Mouse (Mus musculus): ENCODE measurements around the gene Eif4e. TPM values are rescaled to one million over a fixed set of nuclear protein-coding genes. Genes with fewer than 3 reads are reported as not detected.

Gene Eif4e
- total and polyA plus RNA-seq, 3 experiments, result 83.5 to 490 (median 363) TPM

DNA sequence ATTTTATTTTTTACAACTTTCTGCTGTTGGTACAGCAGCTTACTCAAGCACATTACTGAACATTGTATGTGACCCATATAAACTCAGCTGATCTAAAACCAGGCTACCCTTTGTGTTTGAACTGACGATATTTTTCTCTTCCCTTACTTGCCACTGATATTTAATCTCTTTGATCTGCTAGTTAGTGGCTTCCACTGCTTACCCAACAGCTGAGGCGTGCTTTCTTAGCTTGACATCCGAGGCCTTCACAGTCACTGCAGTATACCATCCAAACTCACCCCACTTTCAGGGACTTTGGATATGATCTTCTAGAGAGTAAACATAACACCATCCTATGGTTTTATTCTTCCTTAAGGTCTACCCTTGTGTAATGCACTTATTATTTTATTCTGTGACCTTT lies 16.6 kb downstream of the Eif4e start:
- DNase-seq (ENCODE audit: low read depth, low spot score), result no peak
- H3K36me3 ChIP-seq (ENCODE audit: control insufficient read depth in 1 of 2, insufficient read depth in 2 of 2, low read length in 2 of 2), result peaks cover 37 to 63% of the 10 kb centered on the region in 2 experiments
- H3K27me3 ChIP-seq (ENCODE audit: control insufficient read depth in 1 of 2, insufficient read depth in 2 of 2, low read length in 2 of 2), result no peaks in the 10 kb centered on the region
- TF ChIP-seq CHD1 (IDR thresholded peaks at IDR 0.05; ENCODE audit: low read depth, low read length) (no peak), UBTF (IDR thresholded peaks at IDR 0.05; ENCODE audit: borderline replicate concordance, insufficient read depth, low read depth, low read length) (no peak), RAD21 (IDR thresholded peaks at IDR 0.05; ENCODE audit: low read depth, low read length) (no peak), MAZ (IDR thresholded peaks at IDR 0.05; ENCODE audit: low read depth, low read length) (no peak), SIN3A (IDR thresholded peaks at IDR 0.05; ENCODE audit: low read length) (no peak), TCF12 (IDR thresholded peaks at IDR 0.05; ENCODE audit: low read depth, low read length) (no peak), BHLHE40 (IDR thresholded peaks at IDR 0.05; ENCODE audit: borderline replicate concordance, low read depth, low read length) (no peak), ZKSCAN1 (IDR thresholded peaks at IDR 0.05; ENCODE audit: low read depth, low read length) (no peak)
- H3K27ac ChIP-seq (ENCODE audit: control insufficient read depth, low read depth, low read length), result no peak overlapping the region
- H3K9ac ChIP-seq (ENCODE audit: control insufficient read depth, low read depth, low read length, poor library complexity, severe bottlenecking), result no peak overlapping the region
- no peak overlapping the region for H3K4me3 ChIP-seq (ENCODE audit: control insufficient read depth in 1 of 2, insufficient read depth in 1 of 2, low read depth in 2 of 2, low read length in 2 of 2)
- no peaks in the 10 kb centered on the region for H3K9me3 ChIP-seq (replicated peaks; ENCODE audit: insufficient read depth, low read length)
- peaks cover 85% of the 10 kb centered on the region for H3K79me2 ChIP-seq (ENCODE audit: control insufficient read depth, insufficient read depth, low read length, poor library complexity)
- H3K4me1 ChIP-seq (ENCODE audit: control insufficient read depth in 1 of 2, insufficient read depth in 2 of 2, low read length in 2 of 2), result peaks cover 23 to 35% of the 10 kb centered on the region in 2 experiments

DNA sequence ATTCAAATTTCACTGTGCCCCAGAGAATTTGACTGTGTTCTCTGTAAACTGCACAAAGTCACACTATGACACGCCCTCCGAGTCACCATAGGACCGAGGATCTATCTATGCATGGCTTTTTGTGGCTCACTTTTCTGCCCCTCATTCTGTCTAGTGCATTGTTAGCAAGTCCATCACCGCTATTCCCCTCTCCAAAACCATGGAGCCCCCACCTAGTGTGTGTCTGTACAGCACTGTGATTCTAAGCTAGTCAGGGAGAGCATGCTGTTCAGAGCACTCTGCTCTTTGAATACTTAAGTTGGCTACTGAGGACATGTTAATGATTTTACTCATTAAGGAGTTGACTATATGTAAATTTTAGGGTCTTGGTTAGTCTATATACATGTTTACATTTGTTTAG lies 18.1 kb downstream of the Eif4e start:
- H3K9me3 ChIP-seq (replicated peaks; ENCODE audit: insufficient read depth, low read length), result no peaks in the 10 kb centered on the region
- H3K4me1 ChIP-seq (ENCODE audit: control insufficient read depth in 1 of 2, insufficient read depth in 2 of 2, low read length in 2 of 2), result peaks cover 20 to 28% of the 10 kb centered on the region in 2 experiments
- H3K36me3 ChIP-seq (ENCODE audit: control insufficient read depth in 1 of 2, insufficient read depth in 2 of 2, low read length in 2 of 2), result peaks cover 46 to 49% of the 10 kb centered on the region in 2 experiments
- H3K27me3 ChIP-seq (ENCODE audit: control insufficient read depth in 1 of 2, insufficient read depth in 2 of 2, low read length in 2 of 2), result no peaks in the 10 kb centered on the region
- peaks cover 71% of the 10 kb centered on the region for H3K79me2 ChIP-seq (ENCODE audit: control insufficient read depth, insufficient read depth, low read length, poor library complexity)
- TF ChIP-seq CHD2 (IDR thresholded peaks at IDR 0.05; ENCODE audit: low read length) (no peak), USF1 (IDR thresholded peaks at IDR 0.05; ENCODE audit: low read depth, low read length) (no peak), ZMIZ1 (IDR thresholded peaks at IDR 0.05; ENCODE audit: low read depth, low read length) (no peak), EP300 (IDR thresholded peaks at IDR 0.05; ENCODE audit: low read depth in 1 of 2, low read length in 2 of 2) (no peak)
- H3K27ac ChIP-seq (ENCODE audit: control insufficient read depth, low read depth, low read length), result no peak overlapping the region
- DNase-seq (ENCODE audit: low read depth, low spot score), result no peak
- H3K4me3 ChIP-seq (ENCODE audit: control insufficient read depth in 1 of 2, insufficient read depth in 1 of 2, low read depth in 2 of 2, low read length in 2 of 2), result no peak overlapping the region
- H3K9ac ChIP-seq (ENCODE audit: control insufficient read depth, low read depth, low read length, poor library complexity, severe bottlenecking), result no peak overlapping the region

DNA sequence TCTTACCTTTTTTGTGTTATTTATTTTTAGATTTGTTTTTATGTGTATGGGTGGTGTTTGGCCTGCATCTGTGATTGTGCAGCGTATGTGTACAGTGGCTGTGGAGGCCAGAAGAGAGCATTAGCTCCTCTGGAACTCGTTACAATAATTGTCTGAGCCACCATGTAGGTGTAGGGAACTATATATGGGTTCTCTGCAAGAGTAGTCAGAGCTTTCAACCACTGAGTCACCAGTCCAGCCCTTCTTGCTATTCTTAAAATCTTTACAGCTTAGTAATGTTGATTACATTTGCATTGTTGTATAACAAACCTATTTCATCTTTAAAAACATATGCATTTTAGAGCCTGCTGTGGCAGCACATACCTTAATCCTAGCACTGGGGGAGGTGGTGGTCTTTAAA lies 20.7 kb downstream of the Eif4e start:
- H3K9ac ChIP-seq (ENCODE audit: control insufficient read depth, low read depth, low read length, poor library complexity, severe bottlenecking), result no peak overlapping the region
- no peak overlapping the region for H3K4me3 ChIP-seq (ENCODE audit: control insufficient read depth in 1 of 2, insufficient read depth in 1 of 2, low read depth in 2 of 2, low read length in 2 of 2)
- H3K9me3 ChIP-seq (replicated peaks; ENCODE audit: insufficient read depth, low read length), result no peaks in the 10 kb centered on the region
- TF ChIP-seq POLR2AphosphoS5 (IDR thresholded peaks at IDR 0.05; ENCODE audit: borderline replicate concordance, low read depth, low read length), result no peak
- no peak for TF ChIP-seq HCFC1 (IDR thresholded peaks at IDR 0.05; ENCODE audit: low read depth, low read length)
- no peak for TF ChIP-seq ZMIZ1 (IDR thresholded peaks at IDR 0.05; ENCODE audit: low read depth, low read length)
- no peak for TF ChIP-seq NELFE (IDR thresholded peaks at IDR 0.05; ENCODE audit: low read depth, low read length)
- TF ChIP-seq MYB (IDR thresholded peaks at IDR 0.05; ENCODE audit: low read depth, low read length), result no peak
- TF ChIP-seq POLR2A (IDR thresholded peaks at IDR 0.05; ENCODE audit: control insufficient read depth in 1 of 2, insufficient read depth in 1 of 2, low read depth in 1 of 2, low read length in 2 of 2, poor library complexity in 1 of 2), result no peak
- no peak for TF ChIP-seq ZNF384 (IDR thresholded peaks at IDR 0.05; ENCODE audit: low read depth, low read length)
- TF ChIP-seq CHD2 (IDR thresholded peaks at IDR 0.05; ENCODE audit: low read length), result no peak
- TF ChIP-seq JUND (IDR thresholded peaks at IDR 0.05; ENCODE audit: low read depth, low read length), result no peak
- no peak for TF ChIP-seq USF1 (IDR thresholded peaks at IDR 0.05; ENCODE audit: low read depth, low read length)
- TF ChIP-seq E2F4 (IDR thresholded peaks at IDR 0.05; ENCODE audit: borderline replicate concordance, low read depth, low read length), result no peak
- no peak for TF ChIP-seq MAFK (IDR thresholded peaks at IDR 0.05; ENCODE audit: borderline replicate concordance, low read depth, low read length)
- TF ChIP-seq TBP (IDR thresholded peaks at IDR 0.05; ENCODE audit: low read depth, low read length), result no peak
- TF ChIP-seq ZKSCAN1 (IDR thresholded peaks at IDR 0.05; ENCODE audit: low read depth, low read length), result no peak
- TF ChIP-seq ELF1 (IDR thresholded peaks at IDR 0.05; ENCODE audit: low read depth, low read length), result no peak
- no peak for TF ChIP-seq CTCF (IDR thresholded peaks at IDR 0.05 in 2 of 3, conservative IDR thresholded peaks at IDR 0.05 in 1 of 3; ENCODE audit: control insufficient read depth in 1 of 3, insufficient read depth in 1 of 3, low read depth in 2 of 3, low read length in 3 of 3, poor library complexity in 1 of 3, severe bottlenecking in 1 of 3)
- TF ChIP-seq KAT2A (conservative IDR thresholded peaks at IDR 0.05; ENCODE audit: low read depth, low read length), result no peak
- H3K4me1 ChIP-seq (ENCODE audit: control insufficient read depth in 1 of 2, insufficient read depth in 2 of 2, low read length in 2 of 2), result peaks cover 9 to 16% of the 10 kb centered on the region in 2 experiments
- DNase-seq (ENCODE audit: low read depth, low spot score), result no peak
- H3K27ac ChIP-seq (ENCODE audit: control insufficient read depth, low read depth, low read length), result no peak overlapping the region
- H3K36me3 ChIP-seq (ENCODE audit: control insufficient read depth in 1 of 2, insufficient read depth in 2 of 2, low read length in 2 of 2), result peaks cover 31 to 51% of the 10 kb centered on the region in 2 experiments
- H3K27me3 ChIP-seq (ENCODE audit: control insufficient read depth in 1 of 2, insufficient read depth in 2 of 2, low read length in 2 of 2), result no peaks in the 10 kb centered on the region
- peaks cover 52% of the 10 kb centered on the region for H3K79me2 ChIP-seq (ENCODE audit: control insufficient read depth, insufficient read depth, low read length, poor library complexity)
